Comparison of ENCODE assay signal across 35 mouse cellular contexts in the genomic region with DNA sequence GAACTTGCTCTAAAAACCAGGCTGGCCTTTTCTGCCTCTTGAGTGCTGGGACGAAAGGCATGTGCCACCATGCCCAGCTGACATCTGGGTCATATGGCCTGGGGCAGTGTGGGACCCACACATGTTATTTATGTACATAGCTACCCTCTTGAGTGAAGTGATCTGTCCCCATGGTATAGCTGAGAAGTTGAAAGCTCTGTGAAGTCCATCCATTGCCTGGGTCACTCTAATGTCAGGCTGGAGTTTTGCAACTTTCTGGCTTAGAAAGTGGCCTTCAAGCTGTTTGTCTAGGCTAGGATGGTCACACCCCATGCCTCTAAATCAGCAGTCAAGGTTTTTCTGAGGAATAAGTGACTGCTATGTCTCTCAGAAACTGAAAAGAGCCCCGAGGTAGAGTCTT.
"Had no signal": no experiment of that assay in that cellular context is flagged by ENCODE, and none has a peak within 500 bp of the region (broad histone marks: within the 10 kb centered on the region; RNA-seq: fewer than 3 reads in every experiment).

No protein-coding gene starts in this region.

- H3K9me3 ChIP-seq: heart, embryonic 10.5 days; heart, embryonic 12.5 days; heart, embryonic 13.5 days; heart, embryonic 15.5 days; hindbrain, embryonic 10.5 days; hindbrain, embryonic 12.5 days; hindbrain, embryonic 13.5 days; hindbrain, embryonic 15.5 days; intestine, embryonic 15.5 days; kidney, embryonic 15.5 days had no signal

- DNase-seq: heart, postnatal 10 days; heart, postnatal 14 days; heart, postnatal 36 days; heart, postnatal 4 days; kidney, adult 11 months; kidney, adult 18-20 months; kidney, adult 2 months; kidney, adult 8-10 months; kidney, adult 9 months; kidney, postnatal 10 days; kidney, postnatal 14 days; kidney, postnatal 25 days; kidney, postnatal 36 days; kidney, postnatal 4 days; layer of hippocampus, adult 9-11 months; layer of hippocampus, postnatal 36 days had no signal

- ATAC-seq: hindbrain, embryonic 16.5 days; hindbrain, postnatal 0 days; inflammation-experienced regulatory T-cells, adult 6 months; intestine, embryonic 15.5 days; intestine, embryonic 16.5 days; intestine, postnatal 0 days had no signal

- H3K4me3 ChIP-seq: heart, embryonic 10.5 days; heart, embryonic 12.5 days; heart, embryonic 13.5 days; heart, embryonic 15.5 days; hindbrain, embryonic 10.5 days; hindbrain, embryonic 12.5 days; hindbrain, embryonic 13.5 days; hindbrain, embryonic 15.5 days; intestine, embryonic 15.5 days; kidney, embryonic 15.5 days; layer of hippocampus, adult 2 months had no signal

- H3K4me2 ChIP-seq: heart, embryonic 11.5 days; heart, embryonic 12.5 days; heart, embryonic 13.5 days; heart, embryonic 15.5 days; hindbrain, embryonic 12.5 days; hindbrain, embryonic 13.5 days; hindbrain, embryonic 14.5 days; hindbrain, embryonic 15.5 days; intestine, embryonic 15.5 days; kidney, embryonic 15.5 days had no signal

- H3K27ac ChIP-seq: heart, embryonic 10.5 days; heart, embryonic 13.5 days; heart, embryonic 15.5 days; hindbrain, embryonic 10.5 days; hindbrain, embryonic 12.5 days; hindbrain, embryonic 13.5 days; hindbrain, embryonic 14.5 days; hindbrain, embryonic 15.5 days; hindbrain, postnatal 0 days; intestine, embryonic 15.5 days; kidney, embryonic 15.5 days; kidney, postnatal 0 days; layer of hippocampus, adult 2 months had no signal

- H3K9ac ChIP-seq: heart, embryonic 12.5 days; heart, embryonic 13.5 days; heart, embryonic 15.5 days; hindbrain, embryonic 12.5 days; hindbrain, embryonic 13.5 days; hindbrain, embryonic 14.5 days; hindbrain, embryonic 15.5 days; intestine, embryonic 15.5 days; kidney, embryonic 15.5 days had no signal

- H3K4me1 ChIP-seq: heart, embryonic 10.5 days; heart, embryonic 13.5 days; heart, embryonic 15.5 days; hindbrain, embryonic 10.5 days; hindbrain, embryonic 12.5 days; hindbrain, embryonic 13.5 days; hindbrain, embryonic 15.5 days; intestine, embryonic 15.5 days; kidney, embryonic 15.5 days had no signal

- H3K27me3 ChIP-seq: heart, embryonic 12.5 days; heart, embryonic 13.5 days; heart, embryonic 15.5 days; hindbrain, embryonic 12.5 days; hindbrain, embryonic 13.5 days; hindbrain, embryonic 15.5 days; intestine, embryonic 15.5 days; kidney, embryonic 15.5 days had no signal
